Mouse (Mus musculus): ENCODE data around the gene Hoxa6. TPM values are rescaled to one million over a fixed set of nuclear protein-coding genes. Genes with fewer than 3 reads are reported as not detected.

Hoxa6 gene
- total RNA-seq, 2 experiments from 2014 or later: 1.9 to 4.7 TPM

GRCm38 (mm10) chr6:52183311-52184080 is 25.0 kb downstream of the Hoxa6 start:
- peak in 1 of 2 experiments; percentile 24 for DNase-seq (ENCODE audit: low spot score in 2 of 2)

DNA sequence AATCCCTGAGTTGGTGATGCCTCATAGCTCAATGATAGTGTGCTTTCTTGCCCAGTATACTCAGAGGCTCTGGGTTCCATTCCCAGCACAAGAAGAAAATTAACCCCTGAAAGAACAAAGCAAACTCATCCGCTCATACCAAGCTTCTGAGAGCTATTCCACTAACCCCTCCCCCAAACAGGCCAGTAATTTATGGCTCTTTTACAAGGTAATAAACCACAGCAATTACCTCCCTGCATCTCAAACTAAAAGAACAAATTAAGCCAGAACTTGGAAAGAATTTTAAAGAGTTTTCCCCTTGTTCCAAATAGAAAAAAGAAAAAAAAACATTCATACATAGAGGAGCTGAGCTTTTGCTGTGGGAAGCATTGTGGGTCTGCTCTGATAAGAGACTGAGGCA is 25.7 kb downstream of the Hoxa6 start:
- DNase-seq (ENCODE audit: low spot score in 2 of 2): no peak

DNA sequence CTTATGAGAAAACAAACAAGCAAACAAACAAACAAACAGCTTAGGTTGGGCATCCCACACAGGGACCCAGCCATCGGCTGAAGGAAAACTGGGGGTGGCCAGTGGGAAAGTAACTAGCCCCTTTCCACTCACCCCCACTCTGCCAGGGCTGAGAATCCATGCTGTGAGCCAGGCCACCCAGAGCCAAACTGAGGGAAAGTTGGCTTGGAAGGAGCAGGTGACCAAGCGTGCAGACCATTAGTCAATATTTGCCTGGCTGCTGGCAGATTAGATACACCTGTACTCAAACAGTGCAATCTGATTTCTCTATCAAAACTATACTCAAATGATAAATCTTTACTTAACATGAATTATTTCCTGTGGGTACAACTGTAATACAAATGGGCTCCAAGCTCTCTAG is 26.5 kb downstream of the Hoxa6 start:
- no peak for DNase-seq (ENCODE audit: low spot score in 2 of 2)

DNA sequence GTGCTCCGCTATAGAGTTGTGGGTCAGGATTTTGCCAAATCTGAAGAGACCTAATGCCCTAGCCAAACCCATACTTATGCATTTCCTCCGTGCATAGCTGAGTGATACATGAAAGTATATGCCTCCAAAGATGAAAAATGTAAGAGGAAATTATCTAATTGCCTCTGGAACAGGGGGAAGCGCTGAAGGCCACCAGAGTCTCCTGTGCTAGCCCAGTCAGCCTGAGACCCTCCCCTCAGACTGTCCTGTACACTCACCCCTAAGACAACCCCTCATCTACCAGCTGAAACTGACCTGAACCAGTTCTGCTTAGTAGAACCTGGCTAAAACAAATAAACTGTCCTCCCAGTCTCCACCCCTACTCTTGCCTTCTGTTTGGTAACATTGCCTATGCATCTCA is 27.8 kb downstream of the Hoxa6 start:
- DNase-seq (ENCODE audit: low spot score in 2 of 2): no peak

- DNase-seq (ENCODE audit: low spot score in 2 of 2): peak in 1 of 2 experiments; percentile 17
These were observed 28.3 kb downstream of the Hoxa6 start for GRCm38 (mm10) chr6:52180213-52180710.

DNA sequence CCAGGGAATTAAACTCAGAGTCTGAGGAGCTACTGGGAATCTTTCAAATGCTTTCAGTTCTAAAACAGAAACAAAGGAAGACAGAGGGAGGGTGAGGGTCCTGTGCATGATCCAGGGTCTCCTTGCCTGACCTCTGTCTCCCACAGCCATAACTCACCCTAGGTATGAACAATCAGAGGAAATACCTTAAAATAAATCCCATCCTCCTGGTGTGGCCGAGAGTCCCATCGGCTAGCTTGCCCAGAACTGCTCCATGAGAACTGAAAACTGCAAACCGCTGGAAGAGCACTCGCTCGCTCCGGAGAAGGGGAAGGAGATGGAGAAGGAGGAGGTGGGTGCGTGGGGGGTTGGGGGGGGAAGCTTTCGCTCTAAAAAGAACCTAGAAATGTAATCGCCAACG is 28.8 kb downstream of the Hoxa6 start:
- peak in 1 of 2 experiments; percentile 17 for DNase-seq (ENCODE audit: low spot score in 2 of 2)

- DNase-seq (ENCODE audit: low spot score in 2 of 2): peak in 1 of 2 experiments; percentile 15
These were observed 29.4 kb downstream of the Hoxa6 start for GRCm38 (mm10) chr6:52178918-52179665.

- DNase-seq (ENCODE audit: low spot score in 2 of 2): no peak
These were observed 30.7 kb downstream of the Hoxa6 start for GRCm38 (mm10) chr6:52177806-52178205.

DNA sequence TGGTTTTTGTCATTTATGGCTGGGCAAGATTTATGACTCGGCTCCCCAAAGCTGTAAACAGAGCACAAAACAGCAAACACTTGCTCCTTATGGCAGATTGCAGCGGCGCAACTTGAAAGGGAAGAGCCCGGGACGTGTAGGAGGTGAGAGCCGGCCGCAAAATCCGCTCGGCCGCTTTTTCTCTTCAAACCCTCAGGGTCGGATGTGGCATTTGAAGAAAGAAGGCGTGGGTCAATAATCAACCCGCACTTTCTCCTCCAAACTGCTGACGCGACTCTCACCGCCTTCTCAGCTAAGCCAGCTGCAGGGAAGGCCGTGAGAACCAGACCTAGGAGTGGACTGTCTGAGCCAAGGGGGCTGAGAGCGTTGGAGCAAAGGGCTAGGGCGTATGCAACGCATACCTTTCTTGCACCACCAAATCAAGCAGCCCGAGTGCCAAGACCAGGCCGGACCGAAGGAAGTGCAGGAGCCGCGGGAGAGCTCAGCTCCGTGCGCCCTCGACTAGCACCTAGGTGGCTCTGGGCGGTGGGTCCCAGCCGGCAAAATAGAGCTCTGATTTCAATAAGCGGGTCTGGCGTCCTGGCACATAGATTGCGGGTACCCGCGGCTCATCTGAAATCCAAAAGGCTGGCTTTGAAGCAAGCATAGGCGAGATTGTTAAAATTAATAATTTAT is 31.3 kb downstream of the Hoxa6 start, which contains the start of gene 5730596B20Rik:
5730596B20Rik (plus strand) TSS at position 438 of the 675 bp plus-strand sequence.
- no peak for DNase-seq (ENCODE audit: low spot score in 2 of 2)

GRCm38 (mm10) chr6:52176391-52176790 is 32.1 kb downstream of the Hoxa6 start:
- DNase-seq (ENCODE audit: low spot score in 2 of 2): no peak

GRCm38 (mm10) chr6:52175864-52176263 is 32.7 kb downstream of the Hoxa6 start:
- DNase-seq (ENCODE audit: low spot score in 2 of 2): peak in 1 of 2 experiments; percentile 51

GRCm38 (mm10) chr6:52174968-52175751 is 33.4 kb downstream of the Hoxa6 start:
- no peak for DNase-seq (ENCODE audit: low spot score in 2 of 2)

GRCm38 (mm10) chr6:52173648-52174047 is 34.9 kb downstream of the Hoxa6 start:
- no peak for DNase-seq (ENCODE audit: low spot score in 2 of 2)

GRCm38 (mm10) chr6:52172501-52172900 is 36.0 kb downstream of the Hoxa6 start:
- peak; percentile 89 for DNase-seq (ENCODE audit: low spot score in 2 of 2)

DNA sequence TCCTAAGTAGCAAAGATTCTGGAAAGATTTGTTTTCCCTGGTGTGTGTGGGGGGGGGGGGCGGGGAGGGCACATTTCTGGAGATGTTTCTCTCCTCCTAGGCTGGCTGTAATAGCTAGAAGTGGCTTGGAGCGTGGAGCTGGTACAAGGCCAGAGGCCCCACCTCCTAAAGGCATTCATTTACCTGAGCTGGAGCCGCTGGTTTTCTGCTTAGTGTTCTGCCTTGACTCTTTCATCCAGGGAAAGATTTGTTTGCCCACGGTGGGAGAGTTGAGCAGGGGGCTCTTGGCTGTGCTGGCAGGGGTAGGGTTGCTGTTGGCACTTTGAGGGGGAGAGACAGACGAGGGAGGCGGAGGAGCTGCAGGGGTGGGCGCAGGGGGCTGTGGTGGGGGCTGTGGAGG is 36.6 kb downstream of the Hoxa6 start:
- no peak for DNase-seq (ENCODE audit: low spot score in 2 of 2)

DNA sequence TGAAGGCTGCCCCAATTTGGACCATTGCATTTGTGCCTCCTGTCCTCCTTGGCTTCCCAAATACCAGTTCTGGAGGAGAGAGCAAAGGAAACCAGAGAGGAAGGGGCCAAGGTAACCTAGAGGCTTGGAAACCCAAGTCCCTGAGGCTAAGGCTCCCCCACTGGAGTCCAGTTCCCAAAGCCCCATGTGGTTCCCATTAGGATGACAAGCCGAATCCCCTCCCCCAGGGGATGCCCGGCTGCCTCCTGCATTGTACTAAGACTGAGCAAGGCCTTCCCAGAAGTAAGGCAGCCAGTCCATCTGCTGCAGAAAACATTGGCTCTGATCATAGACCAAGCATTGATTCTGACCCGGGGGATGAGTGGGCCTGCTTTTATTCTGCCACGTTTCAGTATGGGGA is 37.2 kb downstream of the Hoxa6 start:
- no peak for DNase-seq (ENCODE audit: low spot score in 2 of 2)

DNA sequence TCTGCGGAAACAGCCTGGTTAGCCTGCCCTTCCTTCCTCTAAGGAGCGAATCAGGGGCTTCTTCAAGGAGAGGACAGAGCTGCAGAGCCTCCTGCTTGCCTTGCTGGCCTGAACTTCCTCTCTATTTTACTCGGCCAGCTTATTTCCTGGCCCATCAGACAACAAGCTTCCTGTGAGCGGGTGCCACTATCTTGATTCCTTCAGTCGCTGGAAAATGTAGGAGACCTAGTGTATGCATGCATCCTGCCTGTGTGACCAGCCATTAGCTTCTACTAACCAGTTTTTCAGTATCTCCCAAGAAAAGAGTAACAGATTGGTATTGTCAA is 37.7 kb downstream of the Hoxa6 start:
- no peak for DNase-seq (ENCODE audit: low spot score in 2 of 2)

DNA sequence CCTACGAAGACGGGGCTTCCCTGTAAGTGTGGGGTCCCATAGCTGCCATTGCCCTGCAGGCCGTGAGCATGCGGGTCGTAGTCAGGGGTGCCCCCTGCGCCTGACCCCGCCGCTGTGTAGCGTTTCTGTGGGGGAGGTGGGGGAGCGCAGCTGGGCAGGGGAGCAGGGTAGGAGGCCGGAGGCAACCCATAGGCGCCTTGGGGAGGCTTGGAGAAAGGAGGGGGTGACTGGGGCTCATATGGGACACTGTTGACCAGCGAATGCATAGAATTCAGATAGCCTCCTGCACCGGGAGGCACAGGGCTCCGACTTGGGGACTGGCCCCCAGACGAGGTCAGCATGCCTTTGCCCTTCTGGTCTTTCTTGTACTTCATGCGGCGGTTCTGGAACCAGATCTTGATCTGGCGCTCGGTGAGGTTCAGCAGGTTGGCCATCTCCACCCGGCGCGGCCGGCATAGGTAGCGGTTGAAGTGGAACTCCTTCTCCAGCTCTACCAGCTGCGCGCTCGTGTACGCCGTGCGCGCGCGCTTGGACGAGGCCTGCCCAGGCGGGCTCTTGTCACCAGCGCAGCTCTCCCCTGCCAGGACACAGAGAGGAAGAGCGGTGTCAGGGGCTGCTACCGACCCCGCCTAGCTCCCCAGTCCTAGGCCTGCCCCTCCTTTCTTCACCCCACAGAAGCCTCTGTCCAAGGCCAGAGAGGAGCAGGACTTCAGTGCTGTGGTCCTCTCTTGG is 38.2 kb downstream of the Hoxa6 start:
- no peak for DNase-seq (ENCODE audit: low spot score in 2 of 2)

GRCm38 (mm10) chr6:52169499-52170165 is 38.9 kb downstream of the Hoxa6 start:
- DNase-seq (ENCODE audit: low spot score in 2 of 2): no peak

Measured in adrenal gland, adult 18-20 months (tissue).